Mouse (Mus musculus): ENCODE results near the gene Gabarap.

The Gabarap gene

GRCm38 (mm10) chr11:69964650-69965270 is 26.2 kb upstream of the Gabarap start, which contains the start of gene Cldn7:
Cldn7 (plus strand) TSS chr11:69964779.
- CTCF ChIA-PET = interaction anchor here (0.5 to 4.8 kb wide), 17 partner anchors 12 to 1214 kb away, joined by 3 to 30 read pairs (median 4); partner anchors contain the start of genes Ybx2 (in 2 of the 4) and Slc2a4 (in 1 of the 4)
- POLR2A ChIA-PET = interaction anchor here (0.7 to 9.1 kb wide), 37 partner anchors 9 to 682 kb away, joined by 3 to 62 read pairs (median 4); partner anchors contain the start of genes Ctdnep1 (in 3 of the 4), Eif5a (in 2 of the 4), Elp5 (in 2 of the 4) and Slc2a4 (in 2 of the 4)

- CTCF ChIA-PET = interaction anchor here (0.5 to 4.8 kb wide), 16 partner anchors 13 to 249 kb away, joined by 3 to 30 read pairs (median 4); partner anchors contain the start of genes Ybx2 (in 2 of the 4), Slc16a11 (in 1 of the 4) and Slc2a4 (in 1 of the 4)
- POLR2A ChIA-PET = interaction anchor here (0.8 to 9.1 kb wide), 34 partner anchors 10 to 681 kb away, joined by 3 to 62 read pairs (median 5); partner anchors contain the start of genes Ctdnep1 (in 3 of the 4), Eif5a (in 2 of the 4), Elp5 (in 2 of the 4) and Slc2a4 (in 2 of the 4)
Observed at GRCm38 (mm10) chr11:69965271-69966005, 25.5 kb upstream of the Gabarap start.

- POLR2A ChIA-PET = interaction anchor here in 3 of 4 experiments (0.5 to 9.1 kb wide), 33 partner anchors 10 to 681 kb away, joined by 3 to 62 read pairs (median 5); partner anchors contain the start of genes Ctdnep1 (in 3 of the 3), Eif5a (in 2 of the 3), Elp5 (in 2 of the 3) and Gabarap (in 2 of the 3)
- CTCF ChIA-PET = interaction anchor here in 3 of 4 experiments (0.5 to 4.8 kb wide), 12 partner anchors 14 to 247 kb away, joined by 3 to 30 read pairs (median 5); partner anchors contain the start of genes Ybx2 (in 2 of the 3), Slc16a11 (in 1 of the 3) and Slc2a4 (in 1 of the 3)
Observed at GRCm38 (mm10) chr11:69966006-69966859, 24.7 kb upstream of the Gabarap start.

GRCm38 (mm10) chr11:69966860-69967517 is 24.0 kb upstream of the Gabarap start:
- ChIA-PET CTCF (interaction anchor here in 2 of 4 experiments (1.2 to 4.8 kb wide), 7 partner anchors 16 to 246 kb away, joined by 3 to 30 read pairs (median 13); partner anchors contain the start of genes Ybx2 (in 2 of the 2), Slc16a11 (in 1 of the 2) and Slc2a4 (in 1 of the 2)), POLR2A (interaction anchor here in 3 of 4 experiments (0.5 to 9.1 kb wide), 19 partner anchors 9 to 80 kb away, joined by 3 to 62 read pairs (median 5); partner anchors contain the start of genes Ctdnep1 (in 3 of the 3), Elp5 (in 2 of the 3), Slc2a4 (in 2 of the 3) and 2810408A11Rik (in 1 of the 3))

GRCm38 (mm10) chr11:69968793-69969192 is 22.1 kb upstream of the Gabarap start:
- ChIA-PET CTCF (interaction anchor here in 1 of 4 experiments (0.7 kb wide), 1 partner anchor 540 kb away, joined by 9 read pairs; no protein-coding TSS in a partner anchor), POLR2A (interaction anchor here (0.7 to 9.1 kb wide), 11 partner anchors 12 to 212 kb away, joined by 3 to 62 read pairs (median 5); partner anchors contain the start of genes Ctdnep1 (in 2 of the 4), Elp5 (in 2 of the 4), Gabarap (in 1 of the 4) and Slc2a4 (in 1 of the 4))

GRCm38 (mm10) chr11:69970222-69970621 is 20.7 kb upstream of the Gabarap start:
- ChIA-PET CTCF (no interaction called here), POLR2A (interaction anchor here (0.6 to 9.1 kb wide), 9 partner anchors 10 to 50 kb away, joined by 3 to 62 read pairs (median 4); partner anchors contain the start of genes Ctdnep1 (in 2 of the 4), Acadvl (in 1 of the 4), Elp5 (in 1 of the 4) and Slc2a4 (in 1 of the 4))

- ChIA-PET CTCF (interaction anchor here in 1 of 4 experiments (0.6 kb wide), 1 partner anchor 230 kb away, joined by 4 read pairs; no protein-coding TSS in a partner anchor), POLR2A (interaction anchor here (0.6 to 9.1 kb wide), 11 partner anchors 9 to 361 kb away, joined by 3 to 62 read pairs (median 4); partner anchors contain the start of genes Ctdnep1 (in 2 of the 4), Elp5 (in 1 of the 4) and Slc2a4 (in 1 of the 4))
Observed at GRCm38 (mm10) chr11:69970775-69971174, 20.2 kb upstream of the Gabarap start.

GRCm38 (mm10) chr11:69974907-69975306 is 16.0 kb upstream of the Gabarap start:
- ChIA-PET POLR2A (interaction anchor here in 2 of 4 experiments (1.0 to 2.0 kb wide), 4 partner anchors 11 to 41 kb away, joined by 4 to 5 read pairs (median 4); partner anchors contain the start of gene Gabarap (in 2 of the 2)), CTCF (interaction anchor here in 1 of 4 experiments (0.7 kb wide), 1 partner anchor 215 kb away, joined by 3 read pairs; no protein-coding TSS in a partner anchor)

GRCm38 (mm10) chr11:69976271-69976670 is 14.7 kb upstream of the Gabarap start:
- CTCF ChIA-PET = interaction anchor here in 1 of 4 experiments (0.6 to 0.7 kb wide), 2 partner anchors 25 to 201 kb away, joined by 4 to 13 read pairs; no protein-coding TSS in a partner anchor
- POLR2A ChIA-PET = interaction anchor here in 3 of 4 experiments (0.5 to 2.0 kb wide), 8 partner anchors 10 to 938 kb away, joined by 3 to 5 read pairs (median 4); partner anchors contain the start of genes Dvl2 (in 1 of the 3) and Gabarap (in 1 of the 3)

- ChIA-PET CTCF (interaction anchor here in 2 of 4 experiments (0.6 to 1.9 kb wide), 13 partner anchors 12 to 222 kb away, joined by 3 to 18 read pairs (median 4); partner anchors contain the start of gene Gabarap (in 1 of the 2)), POLR2A (interaction anchor here (0.6 to 8.0 kb wide), 116 partner anchors 8 to 689 kb away, joined by 3 to 137 read pairs (median 5); partner anchors contain the start of genes 2810408A11Rik (in 3 of the 4), Cldn7 (in 3 of the 4), Dvl2 (in 3 of the 4) and Eif5a (in 3 of the 4))
Observed at GRCm38 (mm10) chr11:69979827-69980195, 11.1 kb upstream of the Gabarap start.

GRCm38 (mm10) chr11:69980196-69981140 is 10.5 kb upstream of the Gabarap start:
- ChIA-PET POLR2A (interaction anchor here (0.6 to 8.0 kb wide), 134 partner anchors 8 to 720 kb away, joined by 3 to 137 read pairs (median 4); partner anchors contain the start of genes 2810408A11Rik (in 3 of the 4), Cldn7 (in 3 of the 4), Dvl2 (in 3 of the 4) and Eif5a (in 3 of the 4)), CTCF (interaction anchor here in 3 of 4 experiments (0.6 to 1.9 kb wide), 15 partner anchors 11 to 249 kb away, joined by 3 to 18 read pairs (median 4); partner anchors contain the start of gene Gabarap (in 1 of the 3))

- ChIA-PET POLR2A (interaction anchor here (0.6 to 8.0 kb wide), 89 partner anchors 8 to 719 kb away, joined by 3 to 137 read pairs (median 5); partner anchors contain the start of genes 2810408A11Rik (in 3 of the 4), Cldn7 (in 3 of the 4), Eif5a (in 3 of the 4) and Gabarap (in 3 of the 4)), CTCF (interaction anchor here (0.6 to 1.9 kb wide), 12 partner anchors 10 to 250 kb away, joined by 3 to 18 read pairs (median 6); partner anchors contain the start of gene Gabarap (in 1 of the 4))
Observed at GRCm38 (mm10) chr11:69981141-69981762, 9.7 kb upstream of the Gabarap start, which contains the start of gene Ctdnep1. Ctdnep1 (plus strand) TSS chr11:69981156.

- ChIA-PET POLR2A (interaction anchor here (0.6 to 8.0 kb wide), 32 partner anchors 9 to 223 kb away, joined by 3 to 137 read pairs (median 9); partner anchors contain the start of genes Gabarap (in 3 of the 4), Slc2a4 (in 3 of the 4), Cldn7 (in 2 of the 4) and Dvl2 (in 2 of the 4)), CTCF (interaction anchor here (0.6 to 1.6 kb wide), 5 partner anchors 14 to 48 kb away, joined by 3 to 7 read pairs (median 4); no protein-coding TSS in a partner anchor)
Observed at GRCm38 (mm10) chr11:69982225-69982624, 8.7 kb upstream of the Gabarap start, which contains the start of gene Elp5. Elp5 (minus strand) TSS chr11:69982517.
